Mouse (Mus musculus) CH12.LX (cell line): Measurements from ENCODE around the gene Tas2r110. TPM values are rescaled to one million over a fixed set of nuclear protein-coding genes. Genes with fewer than 3 reads are reported as not detected.

Experiments
- DNase-seq: peaks from one replicate; pipeline ENCODE4 v3.0.0-alpha.2; 2013; ENCODE audit errors: extremely low read depth
- H3K27ac ChIP-seq: 2 replicates; pipeline ENCODE4 v1.5.1; 2012; ENCODE audit warnings: low read depth, mild to moderate bottlenecking, control low read depth, moderate library complexity; ENCODE audit not compliant: insufficient read depth
- H3K27me3 ChIP-seq: replicated peaks from 2 replicates; pipeline ENCODE3; 2012; ENCODE audit warnings: inconsistent platforms
- H3K36me3 ChIP-seq, 2 experiments: replicated peaks in 1 of 2; 2 replicates each; pipeline versions ENCODE3 to v1.6.1; 2012; ENCODE audit warnings: inconsistent platforms in 1 of 2, low read length in 1 of 2, mild to moderate bottlenecking in 1 of 2, mixed read lengths in 1 of 2, moderate library complexity in 1 of 2; ENCODE audit not compliant: control insufficient read depth in 1 of 2, insufficient read depth in 1 of 2
- H3K4me1 ChIP-seq, 2 experiments: 2 replicates each; pipeline ENCODE4 v1.6.1; 2012; ENCODE audit warnings: inconsistent platforms in 1 of 2, moderate library complexity in 1 of 2; ENCODE audit not compliant: insufficient read depth in 2 of 2, control insufficient read depth in 1 of 2
- H3K4me2 ChIP-seq: 2 replicates; pipeline ENCODE4 v1.6.1; 2012; ENCODE audit warnings: low read depth, mild to moderate bottlenecking, control low read depth; ENCODE audit not compliant: poor library complexity, insufficient read depth, severe bottlenecking
- H3K4me3 ChIP-seq, 3 experiments: fragments of 150-350 bp in 1 of 3; sonication (generic) in 1 of 3; replicated peaks in 1 of 3; 2 replicates each; pipeline versions ENCODE3 to v1.5.1; 2011 to 2012; ENCODE audit warnings: low read depth in 2 of 3, low read length in 2 of 3, mild to moderate bottlenecking in 2 of 3, moderate library complexity in 2 of 3, control low read depth in 1 of 3, improper control_type of control experiment in 1 of 3, inconsistent platforms in 1 of 3, mixed read lengths in 1 of 3; ENCODE audit not compliant: poor library complexity in 1 of 3
- H3K79me2 ChIP-seq: replicated peaks from 2 replicates; pipeline ENCODE4 v1.6.1; 2012; ENCODE audit warnings: mild to moderate bottlenecking, moderate library complexity; ENCODE audit not compliant: control insufficient read depth, poor library complexity, insufficient read depth, severe bottlenecking; ENCODE audit errors: extremely low read depth
- H3K9ac ChIP-seq: 2 replicates; pipeline ENCODE4 v1.6.1; 2012; ENCODE audit warnings: low read depth, mild to moderate bottlenecking, control low read depth, moderate library complexity; ENCODE audit not compliant: insufficient read depth
- H3K9me3 ChIP-seq: replicated peaks from 2 replicates; pipeline ENCODE3; 2012; ENCODE audit warnings: low read length, inconsistent platforms, mixed read lengths
- BHLHE40 ChIP-seq: IDR thresholded peaks from 2 replicates; pipeline ENCODE4 v1.6.1; 2011; ENCODE audit warnings: mild to moderate bottlenecking, low read depth, low read length, improper control_type of control experiment
- CHD1 ChIP-seq: IDR thresholded peaks from 2 replicates; pipeline ENCODE4 v1.6.1; 2012; ENCODE audit warnings: low read depth, low read length, improper control_type of control experiment, inconsistent platforms
- CHD2 ChIP-seq: IDR thresholded peaks from 2 replicates; pipeline ENCODE4 v1.6.1; 2011; ENCODE audit warnings: low read length, improper control_type of control experiment
- CTCF ChIP-seq, 2 experiments: IDR thresholded peaks in 1 of 2; conservative IDR thresholded peaks in 1 of 2; 2 replicates each; pipeline ENCODE4 v1.5.1; 2011 to 2012; ENCODE audit warnings: low read depth in 2 of 2, low read length in 2 of 2, improper control_type of control experiment in 1 of 2, inconsistent platforms in 1 of 2, mild to moderate bottlenecking in 1 of 2, moderate library complexity in 1 of 2
- E2F4 ChIP-seq: IDR thresholded peaks from 2 replicates; pipeline ENCODE4 v1.6.1; 2011; ENCODE audit warnings: low read depth, low read length, improper control_type of control experiment; ENCODE audit not compliant: insufficient replicate concordance
- ELF1 ChIP-seq: IDR thresholded peaks from 2 replicates; pipeline ENCODE4 v1.6.1; 2014; ENCODE audit warnings: low read depth, mild to moderate bottlenecking, inconsistent platforms, low read length, improper control_type of control experiment
- GABPA ChIP-seq: IDR thresholded peaks from 2 replicates; pipeline ENCODE4 v1.6.1; 2012; ENCODE audit warnings: low read depth, low read length, improper control_type of control experiment, inconsistent platforms; ENCODE audit not compliant: insufficient replicate concordance
- JUN ChIP-seq: IDR thresholded peaks from 2 replicates; pipeline ENCODE4 v1.6.1; 2011; ENCODE audit warnings: low read depth, mild to moderate bottlenecking, low read length, improper control_type of control experiment, moderate library complexity; ENCODE audit not compliant: insufficient read depth
- KAT2A ChIP-seq: IDR thresholded peaks from 2 replicates; pipeline ENCODE4 v1.6.1; 2012; ENCODE audit warnings: low read length, improper control_type of control experiment, inconsistent platforms; ENCODE audit not compliant: insufficient replicate concordance
- MAFK ChIP-seq: IDR thresholded peaks from 2 replicates; pipeline ENCODE4 v1.6.1; 2011; ENCODE audit warnings: low read length, improper control_type of control experiment; ENCODE audit not compliant: insufficient replicate concordance
- MAZ ChIP-seq: IDR thresholded peaks from 2 replicates; pipeline ENCODE4 v1.6.1; 2012; ENCODE audit warnings: low read depth, mild to moderate bottlenecking, inconsistent platforms, low read length, improper control_type of control experiment, moderate library complexity
- MEF2A ChIP-seq: IDR thresholded peaks from 2 replicates; pipeline ENCODE4 v1.6.1; 2014; ENCODE audit warnings: low read depth, mild to moderate bottlenecking, inconsistent platforms, low read length, improper control_type of control experiment, borderline replicate concordance
- MXI1 ChIP-seq: IDR thresholded peaks from 2 replicates; pipeline ENCODE4 v1.6.1; 2011; ENCODE audit warnings: mild to moderate bottlenecking, low read depth, low read length, improper control_type of control experiment
- MYC ChIP-seq: IDR thresholded peaks from 2 replicates; pipeline ENCODE4 v1.6.1; 2011; ENCODE audit warnings: low read depth, mild to moderate bottlenecking, improper control_type of control experiment, low read length
- NRF1 ChIP-seq: IDR thresholded peaks from 2 replicates; pipeline ENCODE4 v1.6.1; 2014; ENCODE audit warnings: low read depth, mild to moderate bottlenecking, inconsistent platforms, low read length, improper control_type of control experiment, moderate library complexity
- PAX5 ChIP-seq: IDR thresholded peaks from 2 replicates; pipeline ENCODE4 v1.6.1; 2012; ENCODE audit warnings: low read length, inconsistent platforms, mixed read lengths
- POLR2AphosphoS2 ChIP-seq: IDR thresholded peaks from 2 replicates; pipeline ENCODE4 v1.6.1; 2011; ENCODE audit warnings: low read depth, low read length, improper control_type of control experiment
- RAD21 ChIP-seq: IDR thresholded peaks from 2 replicates; pipeline ENCODE4 v1.6.1; 2011; ENCODE audit warnings: low read depth, mild to moderate bottlenecking, low read length, improper control_type of control experiment, moderate library complexity
- RCOR1 ChIP-seq: conservative IDR thresholded peaks from 2 replicates; pipeline ENCODE4 v1.6.1; 2012; ENCODE audit warnings: low read depth, mild to moderate bottlenecking, inconsistent platforms, low read length, improper control_type of control experiment
- SIN3A ChIP-seq: IDR thresholded peaks from 2 replicates; pipeline ENCODE4 v1.6.1; 2012; ENCODE audit warnings: low read length, improper control_type of control experiment, inconsistent platforms
- SMC3 ChIP-seq: IDR thresholded peaks from 2 replicates; pipeline ENCODE4 v1.6.1; 2011; ENCODE audit warnings: low read depth, low read length, improper control_type of control experiment
- TBP ChIP-seq: conservative IDR thresholded peaks from 2 replicates; pipeline ENCODE4 v1.6.1; 2011; ENCODE audit warnings: low read depth, low read length, improper control_type of control experiment
- USF1 ChIP-seq: IDR thresholded peaks from 2 replicates; pipeline ENCODE4 v1.6.1; 2014; ENCODE audit warnings: low read depth, mild to moderate bottlenecking, inconsistent platforms, low read length, improper control_type of control experiment
- USF2 ChIP-seq: conservative IDR thresholded peaks from 2 replicates; pipeline ENCODE4 v1.6.1; 2011; ENCODE audit warnings: low read depth, low read length, improper control_type of control experiment
- ZMIZ1 ChIP-seq: IDR thresholded peaks from 2 replicates; pipeline ENCODE4 v1.6.1; 2012; ENCODE audit warnings: low read depth, mild to moderate bottlenecking, inconsistent platforms, low read length, improper control_type of control experiment
- dilution Hi-C: fragments of 300-500 bp; cut with MboI; formaldehyde crosslinking; loops from 2 replicates; pipeline ENCODE4 v1.14.3; 2020; ENCODE audit warnings: low sequenced_read_pairs; ENCODE audit not compliant: extremely low pct_unique_long_range_greater_than_20kb, extremely low pct_ligation_motif_present
- in situ Hi-C: fragments of 300-500 bp; cut with MboI; formaldehyde crosslinking; loops from 3 replicates; pipeline ENCODE4 v1.14.3; 2019; ENCODE audit warnings: low sequenced_read_pairs, low pct_ligation_motif_present, low pct_unique_long_range_greater_than_20kb, mixed read lengths
- polyA plus RNA-seq: library from polyadenylated mRNA; unstranded; fragments of >175 nt; gene quantifications from 2 replicates; pipeline ENCODE4 v1.2.1, GENCODE M21; 2012; ENCODE audit warnings: low read depth; ENCODE audit not compliant: insufficient read length
- total RNA-seq, 2 experiments: library from RNA; depleted of rRNA; stranded (reverse); fragments of 300-350 nt in 1 of 2; fragments of >200 nt in 1 of 2; gene quantifications; 2 replicates each; pipeline ENCODE4 v1.2.3; 2012 to 2014

Tas2r110 gene
- total and polyA plus RNA-seq, 3 experiments = not detected

GRCm38 (mm10) chr6:132855138-132855537 lies 12.7 kb upstream of the Tas2r110 start, which contains the start of gene Tas2r116:
TSS of gene Tas2r116 (plus strand) at chr6:132855438.
- no peak for TF ChIP-seq CHD2
- TF ChIP-seq GABPA = no peak
- TF ChIP-seq SIN3A = no peak
- no peak for TF ChIP-seq MYC
- no peak for TF ChIP-seq NRF1
- TF ChIP-seq CHD1 = no peak
- TF ChIP-seq USF1 = no peak
- H3K4me1 ChIP-seq = no peaks in the 10 kb centered on the region
- in situ Hi-C loops (no loop called here), dilution Hi-C loops (no loop called here)
- H3K36me3 ChIP-seq = no peaks in the 10 kb centered on the region
- H3K79me2 ChIP-seq = no peaks in the 10 kb centered on the region
- no peak within 1 kb of the TSS for H3K4me2 ChIP-seq
- no peak within 1 kb of the TSS for H3K4me3 ChIP-seq
- H3K9ac ChIP-seq = no peak within 1 kb of the TSS
- no peak for DNase-seq
- no peaks in the 10 kb centered on the region for H3K27me3 ChIP-seq
- no peak within 1 kb of the TSS for H3K27ac ChIP-seq
- H3K9me3 ChIP-seq = peaks cover 12% of the 10 kb centered on the region

GRCm38 (mm10) chr6:132892711-132893110 lies 24.9 kb downstream of the Tas2r110 start, which contains the start of gene Tas2r113:
TSS of gene Tas2r113 (plus strand) at chr6:132893011.
- Histone ChIP-seq H3K4me1 (no peaks in the 10 kb centered on the region), H3K9me3 (peaks cover 11% of the 10 kb centered on the region), H3K27ac (no peak within 1 kb of the TSS), H3K9ac (no peak within 1 kb of the TSS), H3K4me3 (no peak within 1 kb of the TSS), H3K27me3 (no peaks in the 10 kb centered on the region), H3K4me2 (no peak within 1 kb of the TSS), H3K79me2 (no peaks in the 10 kb centered on the region), H3K36me3 (no peaks in the 10 kb centered on the region)
- in situ Hi-C loops (no loop called here), dilution Hi-C loops (no loop called here)
- no peak for DNase-seq
- TF ChIP-seq KAT2A (no peak), CTCF (conservative IDR thresholded peaks at IDR 0.05 in 1 of 2, IDR thresholded peaks at IDR 0.05 in 1 of 2; ENCODE audit: low read depth in 2 of 2, low read length in 2 of 2) (no peak), BHLHE40 (no peak), SIN3A (no peak), SMC3 (no peak), MAFK (no peak), ELF1 (no peak)

- DNase-seq = no peak
- dilution Hi-C loops = no loop called here
- no peaks in the 10 kb centered on the region for H3K36me3 ChIP-seq
- H3K4me2 ChIP-seq = no peak within 1 kb of the TSS
- H3K27me3 ChIP-seq = no peaks in the 10 kb centered on the region
- no peaks in the 10 kb centered on the region for H3K4me1 ChIP-seq
- H3K4me3 ChIP-seq = no peak within 1 kb of the TSS
- peaks cover 14% of the 10 kb centered on the region for H3K9me3 ChIP-seq
- no peak for TF ChIP-seq ZMIZ1
- no peak for TF ChIP-seq CHD1
- TF ChIP-seq USF2 = no peak
- TF ChIP-seq E2F4 = no peak
- no peak for TF ChIP-seq KAT2A
- no peak for TF ChIP-seq MAFK
- TF ChIP-seq JUN = no peak
- no peak for TF ChIP-seq SIN3A
- TF ChIP-seq MAZ = no peak
- no peak for TF ChIP-seq GABPA
- TF ChIP-seq RAD21 = no peak
- no peak for TF ChIP-seq MXI1
- no peak for TF ChIP-seq CTCF (conservative IDR thresholded peaks at IDR 0.05 in 1 of 2, IDR thresholded peaks at IDR 0.05 in 1 of 2; ENCODE audit: low read depth in 2 of 2, low read length in 2 of 2)
- TF ChIP-seq CHD2 = no peak
- TF ChIP-seq PAX5 = no peak
- TF ChIP-seq POLR2AphosphoS2 = no peak
- no peak for TF ChIP-seq MEF2A
- TF ChIP-seq RCOR1 = no peak
- no peak for TF ChIP-seq TBP
- TF ChIP-seq, all 38 proteins: peak for 0
- H3K27ac ChIP-seq = no peak within 1 kb of the TSS
- H3K79me2 ChIP-seq = no peaks in the 10 kb centered on the region
- H3K9ac ChIP-seq = no peak within 1 kb of the TSS
- in situ Hi-C loops = no loop called here
Measured at GRCm38 (mm10) chr6:132909351-132909750, 41.5 kb downstream of the Tas2r110 start, which contains the start of gene Tas2r125. TSS of gene Tas2r125 (plus strand) at chr6:132909651.
